Mouse (Mus musculus) cerebellum, adult 2 months (tissue): ENCODE measurements at regions not wholly inside any gene's neighbourhood (a gene's known extent, or its start where the extent isn't known, plus 50 kb on each side); places are given as distances from the start of the nearest gene placed in this dataset.

Source experiments
- CTCF ChIP-seq: fragments of 200-500 bp; IDR thresholded peaks from 2 replicates; pipeline ENCODE4 v1.5.1; 2011; ENCODE audit warnings: low read depth, mild to moderate bottlenecking, control low read depth, low read length, moderate library complexity, borderline replicate concordance; ENCODE audit not compliant: insufficient read depth
- POLR2A ChIP-seq: fragments of 200-500 bp; IDR thresholded peaks from 2 replicates; pipeline ENCODE4 v1.6.1; 2011; ENCODE audit warnings: low read length, control low read depth, borderline replicate concordance; ENCODE audit not compliant: insufficient read depth

DNA sequence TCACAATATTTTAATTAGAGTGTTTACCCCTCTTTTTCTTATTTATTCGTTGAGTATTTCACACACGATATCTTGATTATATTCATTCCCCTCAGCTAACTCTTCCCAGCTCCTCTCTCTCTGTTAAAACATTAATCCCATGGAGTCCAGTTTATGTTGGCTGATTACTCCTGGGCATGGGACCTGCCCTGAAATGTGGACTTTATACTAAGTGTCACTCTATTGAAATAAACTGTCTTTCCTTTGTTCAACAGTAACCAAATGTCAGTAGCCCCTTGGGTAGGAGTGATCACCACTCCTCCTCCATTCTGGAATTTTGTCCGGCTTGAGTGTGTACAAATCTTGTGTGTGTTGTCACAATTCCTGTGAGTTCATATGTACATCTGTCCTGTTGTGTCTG lies 113.4 kb downstream of the Cdc42ep3 start:
- no peak for TF ChIP-seq CTCF
- TF ChIP-seq POLR2A: no peak
